Mouse (Mus musculus) B cell, adult 67 days (primary cell): ENCODE measurements around the gene Fbxo7. TPM values are rescaled to one million over a fixed set of nuclear protein-coding genes. Genes with fewer than 3 reads are reported as not detected.

ENCODE experiments used
- total RNA-seq, 2 experiments: library from RNA; stranded (reverse); gene quantifications; 4 replicates each; pipeline ENCODE4 v1.2.4; 2023

Fbxo7 gene
- 10 to 100 TPM; 45.5 to 46.0 TPM for total RNA-seq

DNA sequence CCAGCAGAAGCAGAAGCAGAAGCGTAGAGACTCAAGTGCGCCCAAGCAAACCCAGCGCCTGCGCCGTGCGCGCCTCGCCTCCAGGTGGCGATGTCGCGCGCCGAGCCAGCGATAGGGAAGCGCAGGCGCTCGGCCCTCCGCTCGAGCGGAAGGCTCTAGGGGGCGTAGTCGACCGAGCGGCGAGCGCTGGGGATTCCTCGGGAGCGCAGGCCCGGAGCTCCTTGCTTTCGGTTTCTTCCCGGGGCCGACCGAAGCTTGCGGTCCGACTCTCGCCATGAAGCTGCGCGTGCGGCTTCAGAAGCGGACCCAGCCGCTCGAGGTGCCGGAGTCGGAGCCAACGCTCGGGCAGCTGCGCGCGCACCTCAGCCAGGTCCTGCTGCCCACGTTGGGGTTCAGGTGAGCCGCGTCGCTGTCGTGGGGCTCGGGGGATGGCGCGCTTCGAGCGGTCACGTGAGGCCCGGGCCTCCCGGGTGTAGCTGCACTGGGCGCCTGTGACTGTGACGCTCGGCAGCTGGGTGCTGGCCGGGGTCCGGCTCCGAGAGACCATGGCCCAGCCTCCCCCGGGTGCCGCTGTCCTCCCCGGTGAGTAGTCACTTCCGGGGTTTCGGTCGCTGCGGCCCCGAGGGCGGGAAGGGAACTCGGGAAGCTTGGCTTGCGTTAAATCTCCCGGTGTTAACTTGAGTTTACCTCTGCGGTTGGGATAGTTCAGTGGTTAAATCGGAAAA lies at the start of gene Fbxo7:
Gene Fbxo7 (plus strand): TSS at position 224 of the 725 bp plus-strand sequence.

DNA sequence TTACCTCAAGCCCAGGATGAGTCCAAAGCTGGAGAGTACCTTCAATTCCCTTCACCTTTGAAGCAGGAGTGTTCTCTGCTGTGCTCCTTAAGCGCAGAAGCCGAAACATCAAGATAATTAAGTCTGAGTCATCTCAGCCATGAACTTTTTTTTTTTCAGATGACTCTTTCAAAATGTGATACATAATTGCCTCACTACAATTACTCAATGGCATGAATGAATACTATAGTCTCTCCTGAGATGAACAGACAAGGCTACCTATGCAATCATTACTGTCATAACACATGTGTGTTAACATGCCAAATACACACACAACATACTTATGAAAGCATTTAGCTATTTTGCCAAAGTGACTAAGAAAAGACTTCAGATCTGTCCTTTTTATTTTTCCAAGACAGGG lies 10.0 kb upstream of the Fbxo7 start, which contains the start of gene Bpifc:
Gene Bpifc (minus strand): TSS at position 115 of the 400 bp plus-strand sequence.

Other genes with a start within 250 kb of the Fbxo7 start
- gene Pwp1, start 192.5 kb upstream of the Fbxo7 start, total RNA-seq = 10 to 100 TPM; 27.2 to 29.0 TPM
- 10 to 100 TPM; 58.7 to 69.1 TPM for gene Prdm4, start 104.8 kb upstream of the Fbxo7 start, total RNA-seq
- not detected for gene Ascl4, start 94.3 kb upstream of the Fbxo7 start, total RNA-seq
- gene Rtcb, start 64.1 kb upstream of the Fbxo7 start, total RNA-seq = 100 to 1,000 TPM; 109 to 110 TPM
- not detected for gene Bpifc, start 10.1 kb upstream of the Fbxo7 start, total RNA-seq